Mouse (Mus musculus) limb, embryonic 11.5 days (tissue): Measurements from ENCODE around the gene Lnx1. TPM values are rescaled to one million over a fixed set of nuclear protein-coding genes. Genes with fewer than 3 reads are reported as not detected.
A peak's percentile ranks its signal among the peaks of the same experiment; 100 is the strongest.

Experiments used
- ATAC-seq: fragments of 200-750 bp; cut with Nextera tagmentation; 2 replicates; pipeline ENCODE4 v1.8.0; 2017; ENCODE audit warnings: low read depth; ENCODE audit not compliant: insufficient number of reproducible peaks, low FRiP score, low TSS enrichment
- DNase-seq: peaks from one replicate; pipeline ENCODE4 v3.0.0-alpha.2; 2015; ENCODE audit warnings: low spot score
- H3K27ac ChIP-seq: fragments of 300-500 bp; sonication (generic); replicated peaks from 2 replicates; pipeline ENCODE4 v1.5.1; 2014; ENCODE audit warnings: low read depth, mild to moderate bottlenecking, low read length
- H3K27me3 ChIP-seq: fragments of 300-500 bp; sonication (generic); 2 replicates; pipeline ENCODE4 v1.6.1; 2014; ENCODE audit warnings: mild to moderate bottlenecking, low read length, mixed read lengths; ENCODE audit not compliant: control insufficient read depth, insufficient read depth
- H3K36me3 ChIP-seq: fragments of 300-500 bp; sonication (generic); 2 replicates; pipeline ENCODE4 v1.6.1; 2014; ENCODE audit warnings: mild to moderate bottlenecking, low read length, moderate library complexity, mixed read lengths; ENCODE audit not compliant: control insufficient read depth, insufficient read depth
- H3K4me1 ChIP-seq: fragments of 300-500 bp; sonication (generic); 2 replicates; pipeline ENCODE4 v1.6.1; 2014; ENCODE audit warnings: low read length, mixed read lengths; ENCODE audit not compliant: control insufficient read depth, insufficient read depth
- H3K4me2 ChIP-seq: fragments of 300-500 bp; sonication (generic); 2 replicates; pipeline ENCODE4 v1.6.1; 2014; ENCODE audit warnings: low read depth, mild to moderate bottlenecking, moderate library complexity; ENCODE audit not compliant: severe bottlenecking
- H3K4me3 ChIP-seq: fragments of 300-500 bp; sonication (generic); 2 replicates; pipeline ENCODE4 v1.5.1; 2014; ENCODE audit warnings: low read depth, low read length
- H3K9ac ChIP-seq: fragments of 300-500 bp; sonication (generic); 2 replicates; pipeline ENCODE4 v1.6.1; 2014; ENCODE audit warnings: mild to moderate bottlenecking, low read length
- H3K9me3 ChIP-seq: fragments of 300-500 bp; sonication (generic); 2 replicates; pipeline ENCODE4 v1.6.1; 2016; ENCODE audit warnings: low read length; ENCODE audit not compliant: control insufficient read depth
- WGBS: fragments of 180-500 bp; shearing (Covaris S2); extraction: QIAGEN DNeasy Blood & Tissue Kit; methylation state at CpG from one replicate; pipeline ENCODE4 v1.1.7; 2014; 5-methylcytosine and 5-hydroxymethylcytosine counted together
- polyA plus RNA-seq: library from polyadenylated mRNA; unstranded; fragments of >200 nt; fragmentation: Nextera tagmentation; extraction: Ambion mirVana; gene quantifications from 2 replicates; pipeline ENCODE4 v1.2.1, GENCODE M21; 2014

Lnx1 gene
- polyA plus RNA-seq, 1 experiment from 2014 or later, result 2.0 TPM

DNA sequence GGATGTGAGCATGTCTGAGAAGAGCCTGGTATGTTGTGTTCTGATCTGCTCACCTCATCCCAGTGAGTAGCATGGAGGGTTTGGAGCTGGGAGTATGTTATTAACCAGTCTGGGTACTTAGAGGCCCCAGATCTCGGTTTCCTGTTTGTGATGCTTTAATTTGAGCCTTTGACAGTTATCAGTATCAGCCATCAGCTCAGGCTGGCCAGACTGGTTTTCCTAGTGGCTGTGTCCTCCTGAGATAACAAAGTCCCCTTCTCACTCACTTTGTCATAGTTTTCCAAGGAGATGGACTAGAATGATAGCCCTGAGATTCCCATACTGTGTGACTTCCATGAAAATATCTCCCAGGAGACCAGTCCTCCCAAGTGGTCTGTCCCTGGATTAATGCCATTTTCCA lies 8.3 kb upstream of the Lnx1 start:
- peak; percentile 19 for DNase-seq
- H3K4me1 ChIP-seq, result 0 out of 2 replicates have a peak, but pooled peaks cover 2% of the 10 kb centered on the region
- no peaks in the 10 kb centered on the region for H3K9me3 ChIP-seq
- no peak overlapping the region for H3K4me2 ChIP-seq
- no peak overlapping the region for H3K9ac ChIP-seq
- H3K27me3 ChIP-seq, result no peaks in the 10 kb centered on the region
- H3K27ac ChIP-seq, result no peak overlapping the region
- 64% methylated on average over 1 of the region's 1 CpGs for WGBS
- no peaks in the 10 kb centered on the region for H3K36me3 ChIP-seq
- no peak for ATAC-seq
- no peak overlapping the region for H3K4me3 ChIP-seq

DNA sequence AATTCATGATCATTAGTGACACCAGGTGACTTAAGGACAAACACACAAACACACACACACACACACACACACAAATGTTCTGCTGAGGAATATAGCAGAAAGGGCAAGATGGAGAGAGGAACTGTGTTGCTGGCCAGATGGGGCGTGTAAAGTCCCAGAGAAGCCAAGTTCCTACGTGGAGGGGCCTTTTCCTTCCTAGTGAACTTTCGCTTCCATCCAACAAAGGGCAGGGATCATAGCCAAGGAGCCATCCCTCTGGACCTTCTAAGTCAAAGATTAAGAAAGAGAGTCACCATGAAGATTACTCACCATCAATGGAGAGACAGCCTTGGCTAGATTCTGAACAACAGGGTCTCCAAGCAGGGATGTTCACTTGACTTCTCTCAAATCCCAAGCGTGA lies 7.5 kb upstream of the Lnx1 start:
- DNase-seq (no peak), ATAC-seq (no peak)
- Histone ChIP-seq H3K9ac (no peak overlapping the region), H3K27ac (no peak overlapping the region), H3K27me3 (no peaks in the 10 kb centered on the region), H3K4me2 (no peak overlapping the region), H3K9me3 (no peaks in the 10 kb centered on the region), H3K36me3 (no peaks in the 10 kb centered on the region), H3K4me3 (no peak overlapping the region), H3K4me1 (0 out of 2 replicates have a peak, but pooled peaks cover 2% of the 10 kb centered on the region)
- WGBS, result 94% methylated on average over 4 of the region's 4 CpGs

DNA sequence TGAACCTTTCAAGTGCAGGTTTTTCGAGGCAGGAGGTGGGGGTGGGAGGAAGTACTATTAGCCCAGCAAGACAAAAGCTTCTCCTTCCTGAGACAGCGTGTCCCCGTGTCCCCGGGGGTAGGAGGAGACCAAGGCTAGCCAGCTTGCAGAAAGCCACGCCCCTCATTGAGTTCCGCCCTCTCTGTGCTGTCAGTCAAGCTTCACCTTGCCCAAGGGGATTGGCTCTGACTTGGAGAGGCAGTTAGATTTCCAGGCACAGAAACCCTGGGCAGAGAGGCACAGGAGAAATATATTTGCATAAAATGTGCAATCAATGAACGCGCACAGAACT lies 1.7 kb upstream of the Lnx1 start:
- Histone ChIP-seq H3K27ac (no peak overlapping the region; the same call in 1 of the 2 replicates), H3K27me3 (no peaks in the 10 kb centered on the region), H3K9ac (peak overlapping the region; percentile 27; the same call in 1 of the 2 replicates), H3K9me3 (no peaks in the 10 kb centered on the region), H3K4me1 (peaks cover 10% of the 10 kb centered on the region), H3K4me2 (peak overlapping the region; percentile 45), H3K4me3 (peak overlapping the region; percentile 30), H3K36me3 (no peaks in the 10 kb centered on the region)
- ATAC-seq, result peak; percentile 92
- under 1% methylated on average over 8 of the region's 8 CpGs for WGBS
- peak; percentile 92 for DNase-seq

DNA sequence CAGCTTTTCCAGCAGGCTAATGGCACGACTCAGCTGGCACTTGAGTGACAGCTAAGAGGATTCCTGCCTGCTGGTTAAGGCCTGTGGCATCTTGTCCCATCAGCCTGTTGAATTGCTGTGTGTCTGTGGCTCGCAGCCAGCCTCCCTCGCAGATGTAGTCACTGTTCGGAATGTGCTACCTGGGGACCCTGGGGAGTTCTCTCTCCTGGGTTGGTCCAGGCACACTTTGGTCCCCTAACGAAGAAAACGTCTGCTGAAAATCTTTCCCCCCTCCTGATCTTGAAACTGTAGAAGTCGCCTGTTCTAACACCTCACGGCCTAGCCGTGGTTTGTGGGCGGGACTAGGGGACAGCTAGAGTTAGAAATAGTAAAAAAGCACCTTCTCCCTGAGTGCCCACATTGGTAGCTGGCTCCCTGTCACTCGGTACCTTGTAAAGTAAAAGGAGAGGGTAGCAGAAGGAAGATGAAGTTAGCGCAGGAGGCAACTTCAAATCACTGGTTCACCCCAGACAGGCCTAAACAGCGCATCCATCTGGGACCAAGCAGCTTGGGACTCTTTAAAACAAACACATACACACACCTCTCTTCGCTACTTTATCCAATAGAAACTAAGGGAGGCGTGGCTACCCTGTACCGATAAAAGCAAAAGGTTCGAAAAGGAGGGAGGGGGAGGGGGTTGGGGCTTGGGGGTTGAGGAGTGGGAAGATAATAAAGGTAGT lies 1.2 kb upstream of the Lnx1 start:
- no peaks in the 10 kb centered on the region for H3K27me3 ChIP-seq

DNA sequence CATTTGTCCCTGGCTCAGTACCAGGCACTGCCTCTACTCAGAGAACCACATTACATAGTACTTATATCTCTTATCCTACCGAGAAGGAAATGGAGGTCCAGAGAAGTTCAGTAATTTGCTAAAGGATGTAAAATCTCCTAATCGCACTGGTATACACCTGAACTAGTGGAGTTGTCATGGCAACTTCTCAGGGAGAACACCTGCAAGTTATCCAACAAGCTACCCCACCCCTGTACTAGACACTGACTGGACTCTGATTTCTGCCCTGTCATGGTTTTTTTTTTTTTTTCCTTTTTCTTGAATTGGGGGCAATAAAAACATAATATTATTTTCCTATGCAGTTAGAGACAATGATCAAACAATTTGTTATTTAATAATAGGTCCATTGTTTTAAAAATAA lies 1.8 kb downstream of the Lnx1 start:
- Histone ChIP-seq H3K27ac (no peak overlapping the region), H3K9ac (no peak overlapping the region), H3K4me1 (peaks cover 8% of the 10 kb centered on the region), H3K4me2 (no peak overlapping the region), H3K36me3 (no peaks in the 10 kb centered on the region), H3K27me3 (no peaks in the 10 kb centered on the region), H3K9me3 (no peaks in the 10 kb centered on the region), H3K4me3 (no peak overlapping the region)
- ATAC-seq (no peak), DNase-seq (no peak)
- WGBS, result 82% methylated on average over 2 of the region's 2 CpGs

More for the DNA sequence above, 1.2 kb upstream of the Lnx1 start:
- H3K4me3 ChIP-seq, result peak overlapping the region; percentile 30
- WGBS, result 8% methylated on average over 17 of the region's 17 CpGs
- peaks cover 10% of the 10 kb centered on the region for H3K4me1 ChIP-seq
- H3K9ac ChIP-seq, result peak overlapping the region; percentile 27
- no peaks in the 10 kb centered on the region for H3K9me3 ChIP-seq
- ATAC-seq, result peak; percentile 91
- DNase-seq, result peak; percentile 55
- H3K36me3 ChIP-seq, result no peaks in the 10 kb centered on the region
- H3K27ac ChIP-seq, result no peak overlapping the region
- peak overlapping the region; percentile 45 for H3K4me2 ChIP-seq

DNA sequence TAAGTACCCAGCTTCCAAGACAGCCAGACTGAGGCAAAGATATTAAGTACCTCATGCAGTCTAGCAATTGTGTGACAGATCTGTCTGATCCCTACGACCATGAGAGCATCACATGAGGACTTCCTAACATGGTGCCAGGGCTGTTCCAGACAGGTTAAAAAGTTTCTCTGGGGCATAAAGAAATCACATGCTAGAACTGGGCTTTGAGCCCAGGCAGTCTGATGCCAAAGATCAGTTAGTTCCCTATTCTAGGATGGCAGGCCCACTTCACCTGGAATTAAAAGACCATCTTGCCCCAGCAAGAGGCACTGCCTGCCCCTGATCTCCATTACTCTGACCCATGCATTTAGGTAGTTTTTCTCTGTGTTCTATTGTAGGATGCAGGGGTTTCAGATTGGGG lies 3.0 kb downstream of the Lnx1 start:
- Histone ChIP-seq H3K4me1 (peaks cover 12% of the 10 kb centered on the region), H3K4me2 (no peak overlapping the region), H3K4me3 (no peak overlapping the region), H3K9me3 (no peaks in the 10 kb centered on the region), H3K9ac (no peak overlapping the region), H3K36me3 (no peaks in the 10 kb centered on the region), H3K27ac (no peak overlapping the region), H3K27me3 (no peaks in the 10 kb centered on the region)
- no peak for DNase-seq
- ATAC-seq, result no peak
- 88% methylated on average over 1 of the region's 1 CpGs for WGBS

DNA sequence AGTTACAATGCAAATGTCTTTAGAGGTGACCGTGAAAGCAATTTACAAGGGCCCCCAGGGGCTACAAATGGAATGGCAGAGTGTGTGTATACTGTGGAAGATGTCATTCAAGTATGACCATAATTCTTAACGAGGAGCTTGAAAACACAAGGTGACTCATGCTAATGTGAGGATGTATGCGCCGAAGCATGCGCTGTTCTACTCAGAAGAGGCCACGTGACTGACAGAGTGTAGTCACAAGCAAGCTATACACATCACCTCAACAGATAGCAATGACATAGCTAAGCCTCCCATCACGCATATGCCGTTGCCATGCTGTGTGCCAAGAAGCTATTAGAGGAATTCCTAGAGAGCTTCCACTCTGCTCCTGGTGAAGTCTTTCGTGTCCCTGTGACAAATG lies 5.2 kb downstream of the Lnx1 start:
- WGBS, result 88% methylated on average over 9 of the region's 9 CpGs

DNA sequence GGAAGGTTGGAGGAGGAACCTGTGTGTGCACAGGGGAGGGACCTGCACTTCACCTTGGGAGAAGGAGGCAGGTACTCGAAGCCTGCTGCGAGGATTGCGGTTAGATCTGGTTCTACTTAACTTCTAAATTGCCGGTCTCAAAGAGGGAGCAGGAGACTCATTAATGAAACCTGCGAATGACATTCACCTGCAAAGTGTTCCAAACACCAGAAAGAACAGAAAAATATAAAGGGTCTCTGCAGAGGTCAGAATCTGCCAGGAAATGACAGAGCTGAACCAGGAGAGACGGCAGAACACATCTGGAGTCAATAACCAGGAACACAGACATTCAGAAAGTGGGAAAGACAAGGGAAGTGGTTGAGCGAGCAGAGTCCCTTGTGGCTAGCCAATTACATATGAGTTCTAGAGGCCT lies 8.3 kb downstream of the Lnx1 start:
- 0 out of 2 replicates have a peak overlapping the region, but pooled peaks have one; percentile 1 for H3K27ac ChIP-seq
- H3K9me3 ChIP-seq, result no peaks in the 10 kb centered on the region
- H3K36me3 ChIP-seq, result no peaks in the 10 kb centered on the region
- 11% methylated on average over 7 of the region's 7 CpGs for WGBS
- peak overlapping the region; percentile 7; the same call in 1 of the 2 replicates for H3K4me2 ChIP-seq
- no peak overlapping the region for H3K4me3 ChIP-seq
- H3K9ac ChIP-seq, result no peak overlapping the region
- ATAC-seq, result peak; percentile 87
- no peaks in the 10 kb centered on the region for H3K27me3 ChIP-seq
- H3K4me1 ChIP-seq, result peaks cover 17% of the 10 kb centered on the region
- DNase-seq, result peak; percentile 63

More for the DNA sequence above, 5.2 kb downstream of the Lnx1 start:
- H3K27ac ChIP-seq, result no peak overlapping the region
- DNase-seq, result no peak
- H3K36me3 ChIP-seq, result no peaks in the 10 kb centered on the region
- H3K4me2 ChIP-seq, result no peak overlapping the region
- H3K9me3 ChIP-seq, result no peaks in the 10 kb centered on the region
- ATAC-seq, result no peak
- peaks cover 17% of the 10 kb centered on the region for H3K4me1 ChIP-seq
- H3K9ac ChIP-seq, result no peak overlapping the region
- no peak overlapping the region for H3K4me3 ChIP-seq
- no peaks in the 10 kb centered on the region for H3K27me3 ChIP-seq
